Mouse (Mus musculus) embryonic facial prominence, embryonic 14.5 days (tissue): Measurements from ENCODE around the gene Emilin2. TPM values are rescaled to one million over a fixed set of nuclear protein-coding genes. Genes with fewer than 3 reads are reported as not detected.

Experiments
- ATAC-seq: fragments of 200-750 bp; cut with Nextera tagmentation; 2 replicates; pipeline ENCODE4 v1.8.0; 2017; ENCODE audit warnings: low read depth, moderate number of reproducible peaks, moderate TSS enrichment
- DNase-seq: peaks from one replicate; pipeline ENCODE4 v3.0.0-alpha.2; 2015; ENCODE audit warnings: low spot score
- H3K27ac ChIP-seq: fragments of 300-500 bp; sonication (generic); replicated peaks from 2 replicates; pipeline ENCODE4 v1.5.1; 2014; ENCODE audit warnings: low read depth, mild to moderate bottlenecking, low read length, moderate library complexity
- H3K27me3 ChIP-seq: fragments of 300-500 bp; sonication (generic); replicated peaks from 2 replicates; pipeline ENCODE4 v1.6.1; 2014; ENCODE audit warnings: low read length; ENCODE audit not compliant: control insufficient read depth, insufficient read depth
- H3K36me3 ChIP-seq: fragments of 300-500 bp; sonication (generic); 2 replicates; pipeline ENCODE4 v1.6.1; 2014; ENCODE audit warnings: low read length, mixed read lengths; ENCODE audit not compliant: control insufficient read depth, insufficient read depth
- H3K4me1 ChIP-seq: fragments of 300-500 bp; sonication (generic); 2 replicates; pipeline ENCODE4 v1.6.1; 2014; ENCODE audit warnings: antibody characterized with exemption, low read length; ENCODE audit not compliant: control insufficient read depth, insufficient read depth
- H3K4me2 ChIP-seq: fragments of 300-500 bp; sonication (generic); 2 replicates; pipeline ENCODE4 v1.6.1; 2014; ENCODE audit warnings: low read depth, mild to moderate bottlenecking, low read length, moderate library complexity, mixed read lengths
- H3K4me3 ChIP-seq: fragments of 300-500 bp; sonication (generic); 2 replicates; pipeline ENCODE4 v1.5.1; 2014; ENCODE audit warnings: low read depth, mild to moderate bottlenecking, low read length
- H3K9ac ChIP-seq: fragments of 300-500 bp; sonication (generic); 2 replicates; pipeline ENCODE4 v1.6.1; 2014; ENCODE audit warnings: low read depth, mild to moderate bottlenecking, low read length, moderate library complexity, mixed read lengths
- H3K9me3 ChIP-seq: fragments of 300-500 bp; sonication (generic); 2 replicates; pipeline ENCODE4 v1.6.1; 2016; ENCODE audit warnings: low read length; ENCODE audit not compliant: control insufficient read depth
- WGBS: fragments of 180-500 bp; shearing (Covaris S2); extraction: QIAGEN DNeasy Blood & Tissue Kit; methylation state at CpG from one replicate; pipeline ENCODE4 v1.1.7; 2014; 5-methylcytosine and 5-hydroxymethylcytosine counted together
- polyA plus RNA-seq: library from polyadenylated mRNA; unstranded; fragments of >200 nt; fragmentation: Nextera tagmentation; extraction: Ambion mirVana; gene quantifications from 2 replicates; pipeline ENCODE4 v1.2.1, GENCODE M21; 2014

Gene Emilin2
- polyA plus RNA-seq, 1 experiment from 2014 or later = 24.5 TPM

DNA sequence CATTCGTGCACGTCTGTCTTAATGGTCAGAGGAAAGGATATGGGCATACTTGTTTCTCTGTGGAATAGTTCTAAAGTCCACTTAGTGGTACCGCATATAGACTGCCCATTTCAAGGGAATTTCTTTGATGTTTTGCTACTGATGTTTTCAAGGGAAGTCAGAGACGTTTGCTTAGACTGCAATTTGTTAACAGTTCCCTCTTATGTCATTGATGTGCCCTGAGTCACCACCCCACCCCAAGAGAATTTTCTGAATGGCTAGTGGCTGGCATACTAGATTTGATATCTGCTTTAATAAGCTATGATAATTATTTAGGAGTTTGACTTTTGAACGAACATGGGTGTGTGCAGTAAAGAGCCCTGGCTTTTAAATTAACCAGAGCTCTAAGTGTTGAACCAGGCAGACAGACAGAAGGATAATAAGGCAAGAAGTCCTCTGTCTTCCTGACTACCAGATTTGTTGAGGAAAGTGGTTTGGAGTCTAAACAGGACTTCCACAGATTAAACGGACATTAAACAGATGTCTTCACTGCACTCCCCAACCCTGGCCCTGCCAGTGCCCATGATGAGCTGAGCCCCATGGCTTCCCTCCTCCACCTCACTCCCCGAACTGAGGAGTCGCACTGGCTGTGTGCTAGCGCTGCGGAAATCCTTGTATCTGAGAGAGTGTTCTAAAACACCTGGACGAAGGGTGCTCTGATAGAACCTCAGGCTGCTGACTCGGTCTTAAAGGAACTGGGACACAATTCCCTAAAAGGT lies 105.5 kb downstream of the Emilin2 start:
- 62% methylated on average over 12 of the region's 12 CpGs for WGBS
- H3K4me2 ChIP-seq = no peak overlapping the region
- H3K36me3 ChIP-seq = no peaks in the 10 kb centered on the region
- ATAC-seq (no peak), DNase-seq (no peak)
- H3K27me3 ChIP-seq = no peaks in the 10 kb centered on the region
- H3K27ac ChIP-seq = no peak overlapping the region
- H3K4me3 ChIP-seq = no peak overlapping the region
- no peak overlapping the region for H3K9ac ChIP-seq
- H3K9me3 ChIP-seq = no peaks in the 10 kb centered on the region
- H3K4me1 ChIP-seq = no peaks in the 10 kb centered on the region

DNA sequence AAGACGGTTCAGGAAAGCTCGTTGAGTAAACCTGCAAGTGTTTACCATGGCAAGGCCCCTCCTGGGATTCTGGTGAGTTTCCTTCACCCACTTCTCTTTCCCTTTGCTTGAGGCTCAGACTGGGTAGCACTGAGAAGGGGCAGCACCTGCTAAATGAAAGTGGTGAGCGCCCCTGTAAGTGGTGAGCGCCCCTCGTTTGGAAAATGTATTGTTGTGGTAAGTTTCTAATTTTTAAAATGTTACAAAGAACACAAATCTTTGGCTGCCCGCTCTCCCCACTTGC lies 107.0 kb downstream of the Emilin2 start:
- Histone ChIP-seq H3K9ac (no peak overlapping the region), H3K4me1 (no peaks in the 10 kb centered on the region), H3K27ac (no peak overlapping the region), H3K27me3 (no peaks in the 10 kb centered on the region), H3K9me3 (no peaks in the 10 kb centered on the region), H3K4me3 (no peak overlapping the region), H3K4me2 (no peak overlapping the region), H3K36me3 (no peaks in the 10 kb centered on the region)
- ATAC-seq (no peak), DNase-seq (no peak)
- WGBS = 86% methylated on average over 6 of the region's 6 CpGs

DNA sequence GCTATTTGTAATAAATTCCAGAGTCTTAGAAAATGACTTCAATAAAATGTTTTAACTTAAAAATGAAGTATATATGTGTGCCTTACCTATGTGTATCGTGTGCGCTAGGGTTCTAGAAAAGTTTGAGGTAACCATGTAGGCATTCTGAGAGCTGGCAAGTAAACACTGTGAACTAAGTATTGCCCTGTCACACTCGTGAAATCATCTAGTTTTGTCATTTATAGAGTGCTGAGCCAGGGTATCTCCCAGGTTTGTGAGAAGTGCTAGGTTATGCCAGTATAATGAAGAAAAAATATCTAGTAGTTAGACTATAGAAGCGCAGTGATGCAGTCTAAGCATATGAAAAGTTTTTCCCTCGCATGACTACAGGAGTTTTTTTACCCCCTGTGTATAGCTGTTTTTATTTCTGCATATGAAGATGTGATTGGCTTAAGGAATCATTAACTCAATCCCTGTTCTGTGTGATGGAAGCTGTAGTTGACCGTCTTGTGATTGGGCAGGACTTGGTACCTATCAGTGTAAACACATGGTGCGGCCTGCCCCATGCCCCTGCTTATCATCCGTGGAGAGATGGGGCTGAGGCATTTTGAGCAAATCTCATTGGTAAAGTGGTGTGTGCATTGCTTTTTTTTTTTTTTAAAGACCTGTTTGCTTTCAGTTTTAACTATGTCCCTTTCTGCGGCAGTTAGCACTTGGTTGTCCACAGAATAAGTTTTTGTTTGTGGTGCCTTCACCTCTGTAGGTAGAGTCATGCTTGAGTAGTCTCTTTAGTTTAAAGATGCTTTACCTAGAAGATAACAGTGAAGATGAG lies 107.6 kb downstream of the Emilin2 start:
- Histone ChIP-seq H3K9ac (no peak overlapping the region), H3K36me3 (no peaks in the 10 kb centered on the region), H3K9me3 (no peaks in the 10 kb centered on the region), H3K4me2 (no peak overlapping the region), H3K4me3 (no peak overlapping the region), H3K4me1 (no peaks in the 10 kb centered on the region), H3K27ac (no peak overlapping the region), H3K27me3 (no peaks in the 10 kb centered on the region)
- WGBS = 92% methylated on average over 9 of the region's 9 CpGs
- ATAC-seq = no peak
- DNase-seq = no peak

Other genes with a start within 250 kb of the Emilin2 start
- 32.1 and 35.7 TPM in 2 replicates for gene Lpin2, start 129.4 kb downstream of the Emilin2 start, polyA plus RNA-seq
- gene Gm4707, start 147.9 kb upstream of the Emilin2 start, polyA plus RNA-seq = 0.88 and 2.3 TPM in 2 replicates
- gene Smchd1, start 163.4 kb upstream of the Emilin2 start, polyA plus RNA-seq = 74.4 and 83.8 TPM in 2 replicates
- gene Ndc80, start 214.9 kb upstream of the Emilin2 start, polyA plus RNA-seq = 30.2 and 37.6 TPM in 2 replicates
- 0.29 and 1.0 TPM in 2 replicates for gene Spdya, start 240.1 kb upstream of the Emilin2 start, polyA plus RNA-seq